Mouse (Mus musculus) intestine, embryonic 16.5 days (tissue): ENCODE measurements around the gene Kpna6. TPM values are rescaled to one million over a fixed set of nuclear protein-coding genes. Genes with fewer than 3 reads are reported as not detected.

Experiments used
- ATAC-seq: fragments of 200-750 bp; cut with Nextera tagmentation; 2 replicates; pipeline ENCODE4 v1.8.0; 2017; ENCODE audit warnings: moderate TSS enrichment, moderate library complexity
- H3K27ac ChIP-seq: fragments of 300-500 bp; sonication (generic); 2 replicates; pipeline ENCODE4 v1.5.1; 2014; ENCODE audit warnings: mild to moderate bottlenecking, low read length
- H3K27me3 ChIP-seq: fragments of 300-500 bp; sonication (generic); replicated peaks from 2 replicates; pipeline ENCODE4 v1.6.1; 2014; ENCODE audit warnings: low read length, control low read depth, mixed read lengths; ENCODE audit not compliant: control insufficient read depth, insufficient read depth
- H3K36me3 ChIP-seq: fragments of 300-500 bp; sonication (generic); 2 replicates; pipeline ENCODE4 v1.6.1; 2014; ENCODE audit warnings: low read length, control low read depth; ENCODE audit not compliant: control insufficient read depth, insufficient read depth
- H3K4me1 ChIP-seq: fragments of 300-500 bp; sonication (generic); 2 replicates; pipeline ENCODE4 v1.6.1; 2014; ENCODE audit warnings: low read length, control low read depth, mixed read lengths; ENCODE audit not compliant: control insufficient read depth, insufficient read depth
- H3K4me2 ChIP-seq: fragments of 300-500 bp; sonication (generic); 2 replicates; pipeline ENCODE4 v1.6.1; 2014; ENCODE audit warnings: low read depth, low read length, control low read depth
- H3K4me3 ChIP-seq: fragments of 300-500 bp; sonication (generic); 2 replicates; pipeline ENCODE4 v1.5.1; 2014; ENCODE audit warnings: mild to moderate bottlenecking, low read length
- H3K9ac ChIP-seq: fragments of 300-500 bp; sonication (generic); 2 replicates; pipeline ENCODE4 v1.6.1; 2014; ENCODE audit warnings: low read depth, low read length
- H3K9me3 ChIP-seq: fragments of 300-500 bp; sonication (generic); 2 replicates; pipeline ENCODE4 v1.6.1; 2016; ENCODE audit warnings: low read length, control low read depth; ENCODE audit not compliant: control insufficient read depth
- WGBS: fragments of 180-500 bp; shearing (Covaris S2); extraction: QIAGEN DNeasy Blood & Tissue Kit; methylation state at CpG from one replicate; pipeline ENCODE4 v1.1.7; 2014; 5-methylcytosine and 5-hydroxymethylcytosine counted together
- polyA plus RNA-seq: library from polyadenylated mRNA; unstranded; fragments of >200 nt; fragmentation: Nextera tagmentation; extraction: Ambion mirVana; gene quantifications from 2 replicates; pipeline ENCODE4 v1.2.1, GENCODE M21; 2015

Gene Kpna6
- polyA plus RNA-seq, 1 experiment from 2014 or later, result 14.4 TPM

DNA sequence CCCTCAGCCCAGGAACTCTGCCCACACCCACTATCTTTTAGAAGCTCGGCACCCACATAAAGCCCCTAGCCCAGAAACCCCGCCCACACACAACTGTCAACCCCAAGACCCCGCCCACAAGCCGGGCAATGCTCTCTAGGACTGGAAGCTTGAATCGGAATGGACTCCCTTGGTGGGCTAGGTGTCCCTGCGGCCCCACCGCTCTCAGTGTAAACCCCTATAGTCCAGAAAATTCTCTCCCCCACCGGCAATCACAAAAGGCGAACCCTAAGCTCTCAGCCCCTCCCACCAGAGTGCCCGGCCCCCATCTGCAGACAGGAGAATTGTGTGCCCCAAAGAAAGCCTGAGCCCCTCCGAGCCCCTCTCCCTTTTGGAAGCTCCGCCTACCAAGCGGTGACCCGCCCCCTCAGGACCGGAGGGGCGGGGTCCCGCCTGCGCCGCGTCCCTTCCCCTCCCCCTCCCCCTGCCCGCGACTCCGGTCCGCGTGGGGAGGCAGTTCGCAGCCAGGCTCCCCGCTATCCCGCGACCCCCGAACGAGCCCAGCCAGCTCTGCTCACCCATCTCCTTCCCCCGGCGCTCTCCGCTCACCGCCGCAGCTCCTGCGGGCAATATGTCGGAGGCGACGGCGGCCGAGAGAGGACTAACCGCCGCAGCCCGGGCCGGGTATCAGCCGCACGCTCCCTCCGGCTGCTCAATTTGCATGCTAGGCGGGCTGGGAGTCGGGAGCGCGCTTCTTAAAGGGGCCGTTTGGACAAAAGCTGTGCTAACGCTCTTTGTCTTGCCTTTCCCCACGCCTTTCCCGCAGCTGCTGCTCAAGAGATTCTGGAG, 23.8 kb upstream of the Kpna6 start, which contains the start of gene Tmem39b:
Tmem39b (minus strand) TSS at position 681 of the 828 bp plus-strand sequence.
- no peaks in the 10 kb centered on the region for H3K27me3 ChIP-seq
- peak within 1 kb of the TSS; percentile 79 for H3K9ac ChIP-seq
- H3K9me3 ChIP-seq, result no peaks in the 10 kb centered on the region
- H3K36me3 ChIP-seq, result 0 out of 2 replicates have a peak, but pooled peaks cover 3% of the 10 kb centered on the region
- WGBS, result under 1% methylated on average over 52 of the region's 57 CpGs
- peak within 1 kb of the TSS; percentile 79 for H3K27ac ChIP-seq
- peak within 1 kb of the TSS; percentile 77 for H3K4me3 ChIP-seq
- peaks cover 6% of the 10 kb centered on the region; the same call in 1 of the 2 replicates for H3K4me1 ChIP-seq
- ATAC-seq, result peak; percentile 93
- peak within 1 kb of the TSS; percentile 82 for H3K4me2 ChIP-seq

GRCm38 (mm10) chr4:129695815-129696157, 23.2 kb upstream of the Kpna6 start:
- peak overlapping the region; percentile 77 for H3K4me3 ChIP-seq
- peaks cover 6% of the 10 kb centered on the region; the same call in 1 of the 2 replicates for H3K4me1 ChIP-seq
- no peaks in the 10 kb centered on the region for H3K9me3 ChIP-seq
- H3K27ac ChIP-seq, result peak overlapping the region; percentile 79; the same call in 1 of the 2 replicates
- no peak for ATAC-seq
- peaks cover 5% of the 10 kb centered on the region; the same call in 1 of the 2 replicates for H3K36me3 ChIP-seq
- H3K4me2 ChIP-seq, result peak overlapping the region; percentile 82
- H3K27me3 ChIP-seq, result no peaks in the 10 kb centered on the region
- WGBS, result 22% methylated on average over 6 of the region's 6 CpGs
- H3K9ac ChIP-seq, result peak overlapping the region; percentile 79

DNA sequence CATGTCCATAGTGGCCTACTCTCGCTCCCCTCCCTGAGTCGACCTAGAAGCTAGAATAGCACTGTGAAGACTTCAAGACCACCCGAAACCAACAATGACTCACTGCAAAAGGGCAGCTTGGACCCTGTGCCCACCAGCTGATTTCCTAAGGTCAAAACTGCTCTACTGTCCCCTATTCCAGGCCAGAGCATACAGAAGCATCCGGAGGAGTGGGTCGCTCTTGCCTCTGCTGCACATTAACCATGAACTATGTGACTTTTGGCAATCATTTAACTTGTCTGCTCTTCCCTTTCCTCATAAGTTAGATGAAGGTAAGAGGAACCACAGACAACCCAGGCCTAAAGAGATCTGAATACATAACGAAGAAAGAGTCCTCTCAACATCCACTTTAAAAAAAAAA, 12.0 kb upstream of the Kpna6 start:
- Histone ChIP-seq H3K9me3 (no peaks in the 10 kb centered on the region), H3K27ac (no peak overlapping the region), H3K9ac (no peak overlapping the region), H3K4me1 (no peaks in the 10 kb centered on the region), H3K36me3 (peaks cover 3% of the 10 kb centered on the region; the same call in 1 of the 2 replicates), H3K4me3 (no peak overlapping the region), H3K27me3 (no peaks in the 10 kb centered on the region), H3K4me2 (no peak overlapping the region)
- WGBS, result 89% methylated on average over 6 of the region's 6 CpGs
- ATAC-seq, result no peak

- Histone ChIP-seq H3K27me3 (no peaks in the 10 kb centered on the region), H3K4me2 (no peak overlapping the region), H3K4me1 (no peaks in the 10 kb centered on the region), H3K9ac (no peak overlapping the region), H3K4me3 (no peak overlapping the region), H3K27ac (no peak overlapping the region), H3K36me3 (peaks cover 3% of the 10 kb centered on the region; the same call in 1 of the 2 replicates), H3K9me3 (no peaks in the 10 kb centered on the region)
- 88% methylated on average over 11 of the region's 11 CpGs for WGBS
- ATAC-seq, result no peak
Measured at GRCm38 (mm10) chr4:129683901-129684493, 11.4 kb upstream of the Kpna6 start.

- no peaks in the 10 kb centered on the region for H3K27me3 ChIP-seq
- no peaks in the 10 kb centered on the region for H3K4me1 ChIP-seq
- WGBS, result 96% methylated on average over 11 of the region's 11 CpGs
- no peak overlapping the region for H3K4me2 ChIP-seq
- H3K27ac ChIP-seq, result no peak overlapping the region
- peaks cover 3% of the 10 kb centered on the region; the same call in 1 of the 2 replicates for H3K36me3 ChIP-seq
- no peaks in the 10 kb centered on the region for H3K9me3 ChIP-seq
- ATAC-seq, result no peak
- no peak overlapping the region for H3K4me3 ChIP-seq
- no peak overlapping the region for H3K9ac ChIP-seq
Measured at GRCm38 (mm10) chr4:129681837-129682236, 9.3 kb upstream of the Kpna6 start.

GRCm38 (mm10) chr4:129672878-129673449, 397 bp upstream of the Kpna6 start:
- Histone ChIP-seq H3K4me3 (peak overlapping the region; percentile 99), H3K36me3 (no peaks in the 10 kb centered on the region), H3K27ac (peak overlapping the region; percentile 97), H3K9me3 (no peaks in the 10 kb centered on the region), H3K9ac (peak overlapping the region; percentile 99), H3K4me1 (peaks cover 10% of the 10 kb centered on the region), H3K4me2 (peak overlapping the region; percentile 63), H3K27me3 (no peaks in the 10 kb centered on the region)
- 2% methylated on average over 10 of the region's 10 CpGs for WGBS
- peak; percentile 47 for ATAC-seq

GRCm38 (mm10) chr4:129671491-129672082, 980 bp downstream of the Kpna6 start:
- Histone ChIP-seq H3K4me1 (peaks cover 10% of the 10 kb centered on the region), H3K36me3 (no peaks in the 10 kb centered on the region), H3K9ac (peak overlapping the region; percentile 99), H3K4me3 (peak overlapping the region; percentile 99), H3K27me3 (no peaks in the 10 kb centered on the region), H3K9me3 (no peaks in the 10 kb centered on the region), H3K4me2 (peak overlapping the region; percentile 63), H3K27ac (peak overlapping the region; percentile 97)
- 6% methylated on average over 12 of the region's 12 CpGs for WGBS
- ATAC-seq, result peak; percentile 62

GRCm38 (mm10) chr4:129662255-129662813, 10.2 kb downstream of the Kpna6 start:
- Histone ChIP-seq H3K4me3 (no peak overlapping the region), H3K4me2 (no peak overlapping the region), H3K27ac (no peak overlapping the region), H3K27me3 (no peaks in the 10 kb centered on the region), H3K36me3 (peaks cover 8% of the 10 kb centered on the region), H3K4me1 (no peaks in the 10 kb centered on the region; the same call in 1 of the 2 replicates), H3K9me3 (no peaks in the 10 kb centered on the region), H3K9ac (no peak overlapping the region)
- WGBS, result 78% methylated on average over 3 of the region's 3 CpGs
- no peak for ATAC-seq

GRCm38 (mm10) chr4:129661584-129661983, 11.0 kb downstream of the Kpna6 start:
- H3K27me3 ChIP-seq, result no peaks in the 10 kb centered on the region
- H3K9ac ChIP-seq, result no peak overlapping the region
- no peak overlapping the region for H3K27ac ChIP-seq
- ATAC-seq, result no peak
- 54% methylated on average over 3 of the region's 3 CpGs for WGBS
- H3K4me3 ChIP-seq, result no peak overlapping the region
- H3K4me2 ChIP-seq, result no peak overlapping the region
- peaks cover 8% of the 10 kb centered on the region for H3K36me3 ChIP-seq
- H3K9me3 ChIP-seq, result no peaks in the 10 kb centered on the region
- no peaks in the 10 kb centered on the region; the same call in 1 of the 2 replicates for H3K4me1 ChIP-seq
